Mouse (Mus musculus): Measurements from ENCODE around the gene Ptk7. TPM values are rescaled to one million over a fixed set of nuclear protein-coding genes. Genes with fewer than 3 reads are reported as not detected.

Gene Ptk7
- polyA plus RNA-seq, 1 experiment from 2014 or later = 54.0 TPM

GRCm38 (mm10) chr17:46629685-46630441, 559 bp upstream of the Ptk7 start:
- Histone ChIP-seq H3K4me2 (ENCODE audit: low read length) (peak overlapping the region; percentile 83), H3K9me3 (ENCODE audit: control insufficient read depth, low read length) (no peaks in the 10 kb centered on the region), H3K27me3 (replicated peaks; ENCODE audit: control insufficient read depth, insufficient read depth, low read length) (no peaks in the 10 kb centered on the region), H3K27ac (ENCODE audit: low read depth) (peak overlapping the region; percentile 99), H3K9ac (ENCODE audit: low read length) (peak overlapping the region; percentile 35), H3K4me1 (replicated peaks; ENCODE audit: control insufficient read depth, insufficient read depth, low read length) (peaks cover 48% of the 10 kb centered on the region), H3K36me3 (ENCODE audit: control insufficient read depth, insufficient read depth, low read length) (peaks cover 9% of the 10 kb centered on the region; the same call in 1 of the 2 replicates), H3K4me3 (ENCODE audit: low read depth, low read length) (peak overlapping the region; percentile 85)
- ATAC-seq (replicated peaks; ENCODE audit: low FRiP score, low TSS enrichment, low read depth) (peak; percentile 85), DNase-seq (ENCODE audit: low spot score) (peak; percentile 87)
- 5% methylated on average over 12 of the region's 12 CpGs for WGBS

GRCm38 (mm10) chr17:46628471-46628790, 873 bp downstream of the Ptk7 start:
- peaks cover 62% of the 10 kb centered on the region for H3K4me1 ChIP-seq (replicated peaks; ENCODE audit: control insufficient read depth, insufficient read depth, low read length)
- H3K27me3 ChIP-seq (replicated peaks; ENCODE audit: control insufficient read depth, insufficient read depth, low read length) = no peaks in the 10 kb centered on the region
- no peak; the same call in 1 of the 2 replicates for ATAC-seq (replicated peaks; ENCODE audit: low FRiP score, low TSS enrichment, low read depth)
- peak overlapping the region; percentile 83 for H3K4me2 ChIP-seq (ENCODE audit: low read length)
- peak overlapping the region; percentile 95 for H3K9ac ChIP-seq (ENCODE audit: low read length)
- H3K36me3 ChIP-seq (ENCODE audit: control insufficient read depth, insufficient read depth, low read length) = peaks cover 6% of the 10 kb centered on the region; the same call in 1 of the 2 replicates
- H3K27ac ChIP-seq (ENCODE audit: low read depth) = peak overlapping the region; percentile 99
- DNase-seq (ENCODE audit: low spot score) = no peak
- H3K4me3 ChIP-seq (ENCODE audit: low read depth, low read length) = peak overlapping the region; percentile 85
- under 1% methylated on average over 13 of the region's 13 CpGs for whole genome bisulfite sequencing
- H3K9me3 ChIP-seq (ENCODE audit: control insufficient read depth, low read length) = no peaks in the 10 kb centered on the region

DNA sequence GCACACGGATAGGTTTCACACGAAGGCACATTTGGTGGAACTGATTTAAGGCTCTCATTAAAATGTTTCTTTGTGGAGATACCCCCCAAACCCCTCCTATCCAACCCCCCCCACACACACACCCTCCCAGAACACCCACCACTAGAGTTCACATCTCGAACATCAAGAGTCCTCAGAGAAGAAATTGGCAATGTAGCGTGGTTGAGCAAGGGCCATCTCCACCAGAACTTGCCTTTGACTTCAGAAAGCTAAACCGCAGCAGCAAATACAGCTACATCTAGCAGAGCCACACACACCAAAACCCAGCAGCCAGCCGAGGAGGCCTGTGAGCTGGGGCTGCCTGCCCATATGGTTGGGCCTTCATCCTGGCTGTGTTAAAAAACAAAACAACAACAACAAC, 1.9 kb downstream of the Ptk7 start:
- Histone ChIP-seq H3K27ac (ENCODE audit: low read depth) (no peak overlapping the region), H3K9me3 (ENCODE audit: control insufficient read depth, low read length) (no peaks in the 10 kb centered on the region), H3K9ac (ENCODE audit: low read length) (peak overlapping the region; percentile 95), H3K27me3 (replicated peaks; ENCODE audit: control insufficient read depth, insufficient read depth, low read length) (no peaks in the 10 kb centered on the region), H3K36me3 (ENCODE audit: control insufficient read depth, insufficient read depth, low read length) (no peaks in the 10 kb centered on the region), H3K4me3 (ENCODE audit: low read depth, low read length) (peak overlapping the region; percentile 85), H3K4me2 (ENCODE audit: low read length) (peak overlapping the region; percentile 83), H3K4me1 (replicated peaks; ENCODE audit: control insufficient read depth, insufficient read depth, low read length) (peaks cover 72% of the 10 kb centered on the region)
- DNase-seq (ENCODE audit: low spot score) = no peak
- 22% methylated on average over 6 of the region's 6 CpGs for WGBS
- no peak for ATAC-seq (replicated peaks; ENCODE audit: low FRiP score, low TSS enrichment, low read depth)

- Histone ChIP-seq H3K4me1 (replicated peaks; ENCODE audit: control insufficient read depth, insufficient read depth, low read length) (peaks cover 83% of the 10 kb centered on the region), H3K4me2 (ENCODE audit: low read length) (peak overlapping the region; percentile 1), H3K36me3 (ENCODE audit: control insufficient read depth, insufficient read depth, low read length) (no peaks in the 10 kb centered on the region), H3K27ac (ENCODE audit: low read depth) (peak overlapping the region; percentile 40; the same call in 1 of the 2 replicates), H3K27me3 (replicated peaks; ENCODE audit: control insufficient read depth, insufficient read depth, low read length) (no peaks in the 10 kb centered on the region), H3K9ac (ENCODE audit: low read length) (no peak overlapping the region; the same call in 1 of the 2 replicates), H3K4me3 (ENCODE audit: low read depth, low read length) (no peak overlapping the region), H3K9me3 (ENCODE audit: control insufficient read depth, low read length) (no peaks in the 10 kb centered on the region)
- no peak for ATAC-seq (replicated peaks; ENCODE audit: low FRiP score, low TSS enrichment, low read depth)
- DNase-seq (ENCODE audit: low spot score) = no peak
- 67% methylated on average over 12 of the region's 12 CpGs for WGBS
Observed at GRCm38 (mm10) chr17:46624598-46624997, 4.7 kb downstream of the Ptk7 start.

DNA sequence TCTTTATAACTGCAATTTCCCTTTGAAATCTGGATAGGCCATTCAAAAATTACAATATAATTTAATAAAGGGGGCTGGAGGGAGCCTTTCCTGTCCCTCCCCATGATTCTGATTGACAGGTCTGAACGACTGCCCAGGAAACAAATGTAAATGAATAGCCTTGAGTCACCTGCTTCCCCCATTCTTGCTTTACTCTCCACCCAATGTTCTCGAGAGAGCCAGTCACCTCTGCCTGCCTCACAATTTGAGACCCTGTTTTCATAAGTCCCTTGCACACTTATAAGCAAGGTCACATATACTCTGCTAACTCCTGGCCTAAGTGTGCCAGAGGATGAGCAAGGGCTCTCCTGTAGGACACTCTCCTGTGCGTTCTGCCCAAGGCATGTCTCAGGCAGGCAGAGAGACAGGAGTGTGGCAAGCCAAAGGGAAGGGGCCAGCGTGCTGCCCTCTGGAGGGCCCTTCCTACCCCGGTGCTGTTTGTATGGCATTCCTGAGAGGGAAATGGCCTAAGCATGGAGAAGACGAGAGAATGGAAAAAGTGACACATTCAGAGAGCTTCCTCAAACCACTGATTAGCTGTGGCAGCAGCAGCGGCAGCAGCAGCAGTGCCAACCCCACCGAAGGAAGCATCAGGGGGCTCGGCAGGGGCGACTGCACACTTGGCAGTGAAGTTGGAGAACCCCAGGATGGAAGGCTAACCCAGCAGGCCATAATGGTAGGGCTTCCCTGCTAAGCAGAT, 5.3 kb downstream of the Ptk7 start:
- Histone ChIP-seq H3K27ac (ENCODE audit: low read depth) (peak overlapping the region; percentile 40), H3K9ac (ENCODE audit: low read length) (no peak overlapping the region; the same call in 1 of the 2 replicates), H3K4me2 (ENCODE audit: low read length) (peak overlapping the region; percentile 1), H3K27me3 (replicated peaks; ENCODE audit: control insufficient read depth, insufficient read depth, low read length) (no peaks in the 10 kb centered on the region), H3K4me3 (ENCODE audit: low read depth, low read length) (no peak overlapping the region), H3K36me3 (ENCODE audit: control insufficient read depth, insufficient read depth, low read length) (no peaks in the 10 kb centered on the region), H3K4me1 (replicated peaks; ENCODE audit: control insufficient read depth, insufficient read depth, low read length) (peaks cover 89% of the 10 kb centered on the region), H3K9me3 (ENCODE audit: control insufficient read depth, low read length) (no peaks in the 10 kb centered on the region)
- no peak for DNase-seq (ENCODE audit: low spot score)
- 30% methylated on average over 10 of the region's 10 CpGs for WGBS
- ATAC-seq (replicated peaks; ENCODE audit: low FRiP score, low TSS enrichment, low read depth) = no peak

DNA sequence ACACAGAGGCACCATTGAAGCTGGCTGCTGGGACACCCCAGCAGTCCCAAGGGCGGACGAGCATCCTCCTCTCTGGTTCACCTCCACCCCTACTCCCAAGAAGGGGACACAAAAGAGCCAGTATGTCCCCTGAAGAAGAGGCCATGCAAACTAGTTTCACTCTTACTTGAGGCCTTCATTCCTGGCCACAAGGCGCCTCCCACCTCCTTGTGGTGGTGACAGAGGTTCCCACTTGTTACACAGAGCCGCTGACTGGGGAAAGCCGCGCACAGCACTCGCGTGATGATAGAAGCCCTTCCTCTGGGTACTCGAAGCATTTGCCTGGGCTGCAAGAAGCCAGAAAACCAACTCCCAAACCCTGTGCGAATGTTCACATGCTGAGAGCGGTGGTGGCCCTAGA, 7.0 kb downstream of the Ptk7 start:
- ATAC-seq (replicated peaks; ENCODE audit: low FRiP score, low TSS enrichment, low read depth) (no peak), DNase-seq (ENCODE audit: low spot score) (no peak)
- H3K27ac ChIP-seq (ENCODE audit: low read depth) = 0 out of 2 replicates have a peak overlapping the region, but pooled peaks have one; percentile 27
- H3K4me1 ChIP-seq (replicated peaks; ENCODE audit: control insufficient read depth, insufficient read depth, low read length) = peaks cover 98% of the 10 kb centered on the region
- 71% methylated on average over 11 of the region's 11 CpGs for WGBS
- H3K9ac ChIP-seq (ENCODE audit: low read length) = no peak overlapping the region
- H3K27me3 ChIP-seq (replicated peaks; ENCODE audit: control insufficient read depth, insufficient read depth, low read length) = no peaks in the 10 kb centered on the region
- H3K4me2 ChIP-seq (ENCODE audit: low read length) = no peak overlapping the region
- no peaks in the 10 kb centered on the region for H3K36me3 ChIP-seq (ENCODE audit: control insufficient read depth, insufficient read depth, low read length)
- no peak overlapping the region for H3K4me3 ChIP-seq (ENCODE audit: low read depth, low read length)
- no peaks in the 10 kb centered on the region for H3K9me3 ChIP-seq (ENCODE audit: control insufficient read depth, low read length)

DNA sequence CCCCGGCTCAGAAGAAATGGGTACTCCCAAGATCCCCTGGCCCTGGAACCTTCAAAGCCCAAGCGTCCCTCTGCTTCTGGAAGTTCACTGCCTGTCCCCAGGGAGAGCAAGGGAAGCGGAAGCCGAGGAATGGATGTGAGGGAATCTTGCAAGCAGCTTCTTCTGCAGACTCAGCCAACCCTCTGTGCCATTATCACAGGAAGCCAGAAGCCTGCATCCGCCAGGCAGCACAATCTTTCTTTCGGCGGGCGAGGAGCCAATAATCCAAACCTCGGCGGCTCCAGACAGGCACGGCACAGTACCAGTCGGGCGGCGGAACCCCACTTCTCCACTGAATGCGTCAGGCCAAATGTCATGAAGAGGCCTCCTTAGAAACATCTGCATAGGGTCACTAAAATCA, 8.0 kb downstream of the Ptk7 start:
- Histone ChIP-seq H3K27ac (ENCODE audit: low read depth) (peak overlapping the region; percentile 19; the same call in 1 of the 2 replicates), H3K27me3 (replicated peaks; ENCODE audit: control insufficient read depth, insufficient read depth, low read length) (no peaks in the 10 kb centered on the region), H3K4me1 (replicated peaks; ENCODE audit: control insufficient read depth, insufficient read depth, low read length) (peaks cover 98% of the 10 kb centered on the region), H3K9me3 (ENCODE audit: control insufficient read depth, low read length) (no peaks in the 10 kb centered on the region), H3K36me3 (ENCODE audit: control insufficient read depth, insufficient read depth, low read length) (no peaks in the 10 kb centered on the region), H3K9ac (ENCODE audit: low read length) (no peak overlapping the region), H3K4me3 (ENCODE audit: low read depth, low read length) (no peak overlapping the region), H3K4me2 (ENCODE audit: low read length) (peak overlapping the region; percentile 21; the same call in 1 of the 2 replicates)
- ATAC-seq (replicated peaks; ENCODE audit: low FRiP score, low TSS enrichment, low read depth) (no peak), DNase-seq (ENCODE audit: low spot score) (no peak)
- 27% methylated on average over 15 of the region's 15 CpGs for WGBS

DNA sequence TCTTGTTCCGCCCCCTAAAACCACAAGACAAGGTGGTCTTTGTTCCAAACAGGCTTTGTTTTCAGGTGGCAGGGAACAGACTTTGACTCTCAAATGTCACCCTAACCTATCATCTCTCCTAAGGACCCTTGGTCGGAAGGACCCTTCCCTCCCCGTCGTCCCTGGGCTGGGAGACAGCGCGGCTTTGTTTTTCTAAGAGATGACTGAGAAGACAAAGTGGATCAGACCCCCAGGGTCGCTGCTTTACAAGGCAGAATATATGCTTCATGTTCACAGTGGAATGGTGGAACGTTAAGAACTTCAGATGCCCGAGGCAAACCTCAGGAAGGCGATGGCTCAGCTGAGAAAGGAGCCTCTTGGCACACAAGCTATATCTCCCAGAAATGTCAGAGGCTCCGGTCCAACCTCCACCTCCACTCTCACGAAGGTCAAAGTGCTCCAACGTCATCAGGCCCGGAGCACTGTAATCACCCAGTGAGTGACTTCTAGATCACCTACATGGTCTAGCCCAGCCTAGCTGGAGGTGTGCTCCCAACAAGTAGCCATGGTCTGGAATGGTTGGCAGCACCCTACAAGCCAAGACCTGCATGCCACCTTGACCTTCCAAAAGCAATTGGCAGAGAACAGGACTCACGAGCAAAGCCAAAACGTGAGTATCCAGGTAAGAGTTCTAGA, 9.5 kb downstream of the Ptk7 start:
- WGBS = 33% methylated on average over 16 of the region's 16 CpGs
- no peak overlapping the region for H3K4me3 ChIP-seq (ENCODE audit: low read depth, low read length)
- no peak for ATAC-seq (replicated peaks; ENCODE audit: low FRiP score, low TSS enrichment, low read depth)

More for the DNA sequence above, 9.5 kb downstream of the Ptk7 start:
- Histone ChIP-seq H3K4me2 (ENCODE audit: low read length) (peak overlapping the region; percentile 43), H3K9me3 (ENCODE audit: control insufficient read depth, low read length) (no peaks in the 10 kb centered on the region), H3K4me1 (replicated peaks; ENCODE audit: control insufficient read depth, insufficient read depth, low read length) (peaks cover 89% of the 10 kb centered on the region), H3K27ac (ENCODE audit: low read depth) (peak overlapping the region; percentile 94), H3K27me3 (replicated peaks; ENCODE audit: control insufficient read depth, insufficient read depth, low read length) (no peaks in the 10 kb centered on the region), H3K36me3 (ENCODE audit: control insufficient read depth, insufficient read depth, low read length) (no peaks in the 10 kb centered on the region), H3K9ac (ENCODE audit: low read length) (peak overlapping the region; percentile 40; the same call in 1 of the 2 replicates)
- no peak for DNase-seq (ENCODE audit: low spot score)

Data from intestine, embryonic 14.5 days (tissue).